Mouse (Mus musculus) erythroid progenitor cell, adult 5-6 weeks (primary cell): Measurements from ENCODE around the gene Bcl11a. TPM values are rescaled to one million over a fixed set of nuclear protein-coding genes. Genes with fewer than 3 reads are reported as not detected.

ENCODE experiments used
- ATAC-seq: replicated peaks from 2 replicates; pipeline ENCODE4 v1.8.0; 2016; ENCODE audit warnings: moderate number of reproducible peaks, mild to moderate bottlenecking, moderate TSS enrichment, inconsistent platforms; ENCODE audit not compliant: poor library complexity, low FRiP score, severe bottlenecking
- total RNA-seq, 2 experiments: library from RNA; stranded (forward) in 1 of 2; stranded (reverse) in 1 of 2; fragments of 150-400 nt in 1 of 2; fragments of 186-747, 209-891 nt in 1 of 2; gene quantifications; 2 replicates each; pipeline versions ENCODE4 v1.2.3 to v1.2.4; 2015 to 2017; ENCODE audit warnings: low replicate concordance in 2 of 2

Gene Bcl11a
- total RNA-seq, 2 experiments from 2014 or later: 12.9 to 23.5 TPM

DNA sequence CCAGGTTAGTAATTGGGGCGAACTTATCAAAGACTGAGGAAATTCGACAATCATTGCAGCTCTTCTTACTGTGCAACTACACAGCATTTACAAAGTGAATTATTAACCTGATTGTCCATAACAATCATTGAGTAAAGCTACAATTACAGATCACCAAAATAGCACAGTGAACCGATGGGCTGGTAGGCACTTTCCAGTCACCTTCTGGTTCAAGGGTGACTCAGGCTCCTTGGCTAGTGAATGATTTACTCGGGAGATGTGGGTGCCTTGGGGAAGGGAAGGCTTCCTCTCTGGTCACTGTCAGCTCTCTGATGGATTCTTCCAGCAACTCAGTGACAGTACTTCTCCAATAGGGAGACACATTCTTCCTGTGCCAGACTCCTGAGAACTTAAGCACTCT lies 68.2 kb downstream of the Bcl11a start:
- no peak for ATAC-seq

- ATAC-seq: no peak
These were observed 68.6 kb downstream of the Bcl11a start for GRCm38 (mm10) chr11:24146437-24146836.

GRCm38 (mm10) chr11:24147698-24148097 lies 69.8 kb downstream of the Bcl11a start:
- peak; percentile 76 for ATAC-seq

DNA sequence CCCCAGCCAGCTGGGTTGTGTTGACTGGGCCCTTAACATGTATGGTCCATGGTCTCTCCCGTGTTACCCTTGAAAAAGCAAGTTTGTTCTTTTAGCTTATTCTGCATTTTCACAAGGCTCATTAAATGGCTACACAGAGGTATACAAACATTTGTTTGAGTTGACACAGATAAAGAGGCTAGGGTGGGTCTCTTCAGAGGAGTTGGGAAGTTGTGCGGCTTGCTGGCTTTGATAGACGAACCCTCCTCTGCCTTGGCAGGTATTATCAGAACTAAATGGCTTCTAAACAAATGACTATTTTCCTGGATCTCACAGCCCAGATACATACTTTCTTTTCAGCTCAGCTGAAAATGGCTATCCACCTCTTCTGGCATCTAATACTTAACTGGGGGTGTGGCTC lies 70.7 kb downstream of the Bcl11a start:
- ATAC-seq: peak; percentile 56

- no peak for ATAC-seq
These were observed 71.8 kb downstream of the Bcl11a start for GRCm38 (mm10) chr11:24149462-24150220.

DNA sequence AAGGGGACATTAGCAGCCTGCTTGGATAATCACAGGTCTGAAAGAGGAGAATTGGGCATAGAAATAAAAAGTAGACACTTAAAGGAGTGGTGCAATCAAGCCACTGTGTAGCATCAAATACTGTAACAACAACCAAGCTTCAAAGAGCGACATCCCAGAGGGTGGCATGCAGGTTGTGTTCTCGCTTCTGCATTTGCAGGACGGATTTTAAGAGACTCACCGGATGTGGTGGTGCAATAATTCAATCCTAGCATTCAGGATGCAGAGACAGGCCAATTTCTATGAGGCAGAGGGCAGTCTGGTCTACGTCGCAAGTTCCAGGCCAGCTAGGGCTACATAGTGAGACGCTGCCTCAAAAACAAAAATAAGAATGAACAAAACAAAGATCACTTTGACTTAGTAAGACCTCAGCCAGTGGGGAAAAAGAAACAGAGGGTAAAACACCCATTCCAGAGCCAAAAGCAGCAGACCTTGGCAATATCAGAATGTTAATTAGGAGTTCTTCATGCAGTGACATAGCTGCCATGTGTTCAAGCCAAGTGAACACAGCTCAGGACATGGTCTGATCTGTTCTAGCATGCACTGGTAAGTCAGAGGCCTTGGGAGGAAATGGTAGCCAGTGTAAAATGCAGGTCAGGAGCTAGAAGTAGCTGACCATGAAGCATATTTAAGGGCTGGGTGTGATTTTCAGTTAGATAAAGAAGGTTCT lies 74.4 kb downstream of the Bcl11a start:
- no peak for ATAC-seq

GRCm38 (mm10) chr11:24153049-24153448 lies 75.2 kb downstream of the Bcl11a start:
- ATAC-seq: no peak

GRCm38 (mm10) chr11:24158026-24158425 lies 80.2 kb downstream of the Bcl11a start:
- no peak for ATAC-seq

GRCm38 (mm10) chr11:24159656-24160055 lies 81.8 kb downstream of the Bcl11a start:
- ATAC-seq: no peak

GRCm38 (mm10) chr11:24161458-24161857 lies 83.6 kb downstream of the Bcl11a start:
- ATAC-seq: no peak

DNA sequence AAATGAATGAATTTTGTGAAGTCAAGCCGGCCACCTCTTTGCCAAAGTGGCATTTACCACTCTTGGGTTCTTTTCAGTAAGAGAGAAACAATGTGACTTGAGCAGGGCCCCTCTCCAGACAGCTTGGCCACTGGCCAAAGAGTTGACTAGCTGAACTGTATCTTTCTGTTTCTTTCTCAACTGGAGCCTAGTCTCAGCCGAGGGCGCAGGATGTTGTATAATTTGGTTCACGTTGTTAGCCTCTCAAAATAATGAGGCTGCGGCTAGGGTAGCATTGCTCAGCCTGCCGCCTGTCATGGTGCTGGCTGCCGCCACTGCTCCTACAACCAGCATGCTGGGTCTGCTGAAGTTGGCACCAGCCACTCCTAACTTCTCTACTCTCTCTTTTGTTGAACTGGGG lies 84.2 kb downstream of the Bcl11a start:
- no peak for ATAC-seq

DNA sequence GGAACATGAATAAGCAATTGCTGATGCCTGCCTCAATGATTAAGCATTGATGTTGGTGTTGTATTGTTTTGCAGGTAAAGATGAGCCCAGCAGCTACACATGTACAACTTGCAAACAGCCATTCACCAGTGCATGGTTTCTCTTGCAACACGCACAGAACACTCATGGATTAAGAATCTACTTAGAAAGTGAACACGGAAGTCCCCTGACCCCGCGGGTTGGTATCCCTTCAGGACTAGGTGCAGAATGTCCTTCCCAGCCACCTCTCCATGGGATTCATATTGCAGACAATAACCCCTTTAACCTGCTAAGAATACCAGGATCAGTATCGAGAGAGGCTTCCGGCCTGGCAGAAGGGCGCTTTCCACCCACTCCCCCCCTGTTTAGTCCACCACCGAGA lies 85.2 kb downstream of the Bcl11a start:
- ATAC-seq: no peak

DNA sequence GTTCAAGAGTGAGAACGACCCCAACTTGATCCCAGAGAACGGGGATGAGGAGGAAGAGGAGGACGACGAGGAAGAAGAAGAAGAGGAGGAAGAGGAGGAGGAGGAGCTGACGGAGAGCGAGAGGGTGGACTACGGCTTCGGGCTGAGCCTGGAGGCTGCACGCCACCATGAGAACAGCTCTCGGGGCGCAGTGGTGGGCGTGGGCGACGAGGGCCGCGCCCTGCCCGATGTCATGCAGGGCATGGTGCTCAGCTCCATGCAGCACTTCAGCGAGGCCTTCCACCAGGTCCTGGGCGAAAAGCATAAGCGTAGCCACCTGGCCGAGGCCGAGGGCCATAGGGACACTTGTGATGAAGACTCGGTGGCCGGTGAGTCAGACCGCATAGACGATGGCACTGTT lies 86.2 kb downstream of the Bcl11a start:
- no peak for ATAC-seq

DNA sequence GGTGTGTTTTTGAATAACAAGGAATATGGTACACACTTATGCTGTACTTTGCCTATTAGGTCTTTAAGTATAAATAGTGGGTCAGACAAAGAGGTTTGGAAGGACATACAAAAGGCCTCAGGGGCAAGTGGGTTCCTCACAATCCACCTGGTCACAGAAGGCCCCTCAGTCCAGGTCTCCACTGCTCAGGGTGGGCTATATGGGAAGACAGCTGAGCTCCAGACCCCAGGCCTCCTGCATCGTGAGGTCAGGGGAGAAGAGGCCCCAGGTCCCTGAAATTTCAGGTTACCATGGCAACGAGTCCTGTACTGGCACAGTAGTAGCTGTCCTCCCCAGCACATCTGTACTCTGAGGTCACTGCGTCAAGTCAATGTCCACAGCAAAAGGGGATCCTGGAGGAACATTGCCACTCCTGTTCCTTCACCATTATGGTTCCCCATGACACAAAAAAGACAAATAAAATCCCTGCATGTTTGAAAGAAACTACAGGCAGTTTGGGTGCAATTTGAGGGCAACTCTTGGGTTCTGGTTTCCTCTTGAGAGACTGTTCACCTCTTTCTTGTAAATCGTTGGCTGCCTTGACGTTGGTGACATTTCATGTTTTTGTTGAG lies 93.9 kb downstream of the Bcl11a start:
- no peak for ATAC-seq

GRCm38 (mm10) chr11:24172585-24172984 lies 94.7 kb downstream of the Bcl11a start:
- no peak for ATAC-seq

DNA sequence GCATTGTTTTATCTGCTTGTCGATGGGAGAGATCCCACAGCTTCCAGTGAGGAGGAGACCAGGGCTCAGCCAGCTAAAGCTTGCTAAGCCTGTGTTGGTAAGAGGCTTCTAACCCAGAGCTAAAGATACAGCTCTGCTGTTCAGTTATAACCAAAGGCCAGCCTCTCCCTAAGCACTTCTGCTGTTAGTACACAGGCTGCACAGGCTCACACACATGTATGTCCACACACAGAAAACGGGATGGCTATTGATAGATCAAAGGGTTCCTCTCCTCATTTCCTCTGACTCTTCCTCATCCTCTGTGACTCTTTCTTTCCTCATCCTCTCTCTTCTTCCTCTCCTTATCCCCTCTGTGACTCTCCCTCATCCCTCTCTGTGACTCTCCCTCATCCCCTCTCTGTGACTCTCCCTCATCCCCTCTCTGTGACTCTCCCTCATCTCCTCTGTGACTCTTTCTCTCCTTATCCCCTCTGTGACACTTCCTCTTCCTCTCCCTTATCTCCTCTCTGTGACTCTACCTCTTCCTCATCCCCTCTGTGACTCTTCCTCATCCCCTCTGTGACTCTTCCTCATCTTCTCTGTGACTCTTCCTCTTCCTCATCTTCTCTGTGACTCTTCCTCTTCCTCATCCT lies 96.4 kb downstream of the Bcl11a start:
- ATAC-seq: 0 out of 2 replicates have a peak, but pooled peaks have one; percentile 25

GRCm38 (mm10) chr11:24177458-24177857 lies 99.6 kb downstream of the Bcl11a start:
- no peak for ATAC-seq

DNA sequence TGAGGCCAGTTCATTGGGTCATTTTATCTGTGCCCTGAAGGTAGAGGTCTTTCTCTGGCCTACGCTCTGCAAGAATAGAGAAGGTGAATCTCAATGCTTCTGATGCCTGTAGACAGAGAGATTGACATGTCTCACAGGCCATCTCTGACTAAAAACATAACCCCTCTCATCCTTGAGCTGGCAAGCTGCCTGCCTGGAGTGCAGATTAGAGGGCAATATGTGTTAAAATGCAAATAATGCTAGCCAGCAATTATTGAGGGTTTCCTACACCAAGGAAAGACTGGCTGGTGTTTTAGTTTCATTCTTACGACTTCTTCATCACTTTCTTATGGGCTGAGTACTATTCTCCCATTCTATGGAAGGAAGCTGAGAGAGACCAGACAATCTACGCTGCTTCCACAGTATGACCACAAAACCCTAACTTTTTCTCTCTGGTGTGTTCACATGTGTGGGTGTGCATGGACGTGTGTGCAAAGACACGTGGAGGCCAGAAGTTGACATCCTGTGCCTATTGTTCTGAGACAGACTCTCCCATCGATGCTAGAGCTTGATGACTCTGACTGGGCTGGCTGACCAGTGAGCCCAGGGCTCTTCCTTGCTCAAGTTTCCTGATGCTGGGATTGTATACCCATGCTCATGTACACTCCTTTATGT lies 101.1 kb downstream of the Bcl11a start:
- ATAC-seq: no peak

DNA sequence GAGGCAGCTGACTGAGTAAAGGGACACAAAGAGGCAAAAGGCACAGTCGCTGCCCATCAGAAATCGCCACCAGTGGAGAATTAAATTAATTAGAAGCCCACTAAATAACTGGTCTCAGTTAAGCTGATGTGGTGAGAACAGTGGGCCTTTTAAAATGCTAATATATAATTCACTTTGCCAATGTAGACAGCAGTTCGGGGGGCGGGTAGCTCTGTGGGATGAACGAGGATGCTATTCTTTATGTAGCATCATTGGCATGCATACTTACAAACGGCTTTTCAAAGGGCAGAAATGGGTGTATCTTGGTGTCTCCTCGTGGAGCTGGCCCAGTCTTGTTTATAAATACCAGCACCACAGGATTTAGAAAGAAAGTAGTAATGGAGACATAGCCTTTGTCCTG lies 102.2 kb downstream of the Bcl11a start:
- no peak for ATAC-seq

DNA sequence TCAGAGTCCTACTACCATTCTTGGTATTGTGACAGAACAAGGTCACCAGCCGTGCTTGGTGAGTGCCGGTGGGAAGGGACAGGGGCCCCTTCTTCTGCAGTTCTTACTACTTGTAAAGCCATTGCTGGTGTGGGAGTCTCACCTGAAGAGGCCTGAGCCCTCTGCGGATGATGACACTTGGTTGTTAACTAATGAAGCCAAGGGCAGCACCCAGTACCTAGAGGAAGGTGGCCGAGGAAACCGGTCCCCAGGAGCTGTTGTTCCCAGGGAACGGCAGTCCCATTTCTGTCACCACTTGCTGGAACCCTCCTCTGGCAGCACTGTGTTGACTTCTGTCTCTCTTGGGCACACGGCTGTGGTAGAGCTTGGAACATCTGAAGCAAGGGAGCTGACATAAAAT lies 105.6 kb downstream of the Bcl11a start:
- no peak for ATAC-seq
